Mouse (Mus musculus) limb, embryonic 15.5 days (tissue): ENCODE measurements at regions not wholly inside any gene's neighbourhood (a gene's known extent, or its start where the extent isn't known, plus 50 kb on each side); places are given as distances from the start of the nearest gene placed in this dataset.
A peak's percentile ranks its signal among the peaks of the same experiment; 100 is the strongest.
"Not testable (repeated sequence)": the region's sequence is repeated elsewhere in the genome, so short reads cannot be mapped to it uniquely, and the experiment has no call there.

ENCODE experiments used
- ATAC-seq: fragments of 200-750 bp; cut with Nextera tagmentation; 2 replicates; pipeline ENCODE4 v1.8.0; 2017; ENCODE audit warnings: low read depth, moderate TSS enrichment; ENCODE audit not compliant: insufficient number of reproducible peaks, low FRiP score, low TSS enrichment
- H3K27ac ChIP-seq: fragments of 300-500 bp; sonication (generic); 2 replicates; pipeline ENCODE4 v1.5.1; 2015; ENCODE audit warnings: moderate library complexity, mild to moderate bottlenecking, inconsistent platforms
- H3K27me3 ChIP-seq: fragments of 300-500 bp; sonication (generic); 2 replicates; pipeline ENCODE4 v1.6.1; 2015; ENCODE audit warnings: inconsistent platforms
- H3K36me3 ChIP-seq: fragments of 300-500 bp; sonication (generic); 2 replicates; pipeline ENCODE4 v1.6.1; 2015; ENCODE audit warnings: inconsistent platforms
- H3K4me1 ChIP-seq: fragments of 300-500 bp; sonication (generic); 2 replicates; pipeline ENCODE4 v1.6.1; 2015; ENCODE audit warnings: inconsistent platforms
- H3K4me2 ChIP-seq: fragments of 300-500 bp; sonication (generic); 2 replicates; pipeline ENCODE4 v1.6.1; 2015; ENCODE audit warnings: mild to moderate bottlenecking, inconsistent platforms
- H3K4me3 ChIP-seq: fragments of 300-500 bp; sonication (generic); 2 replicates; pipeline ENCODE4 v1.5.1; 2015; ENCODE audit warnings: mild to moderate bottlenecking, inconsistent platforms
- H3K9ac ChIP-seq: fragments of 300-500 bp; sonication (generic); 2 replicates; pipeline ENCODE4 v1.6.1; 2015; ENCODE audit warnings: inconsistent platforms
- H3K9me3 ChIP-seq: fragments of 300-500 bp; sonication (generic); 2 replicates; pipeline ENCODE4 v1.6.1; 2016; ENCODE audit warnings: inconsistent platforms
- WGBS: fragments of 180-500 bp; shearing (Covaris S2); methylation state at CpG from one replicate; pipeline ENCODE4 v1.1.7; 2015; 5-methylcytosine and 5-hydroxymethylcytosine counted together

DNA sequence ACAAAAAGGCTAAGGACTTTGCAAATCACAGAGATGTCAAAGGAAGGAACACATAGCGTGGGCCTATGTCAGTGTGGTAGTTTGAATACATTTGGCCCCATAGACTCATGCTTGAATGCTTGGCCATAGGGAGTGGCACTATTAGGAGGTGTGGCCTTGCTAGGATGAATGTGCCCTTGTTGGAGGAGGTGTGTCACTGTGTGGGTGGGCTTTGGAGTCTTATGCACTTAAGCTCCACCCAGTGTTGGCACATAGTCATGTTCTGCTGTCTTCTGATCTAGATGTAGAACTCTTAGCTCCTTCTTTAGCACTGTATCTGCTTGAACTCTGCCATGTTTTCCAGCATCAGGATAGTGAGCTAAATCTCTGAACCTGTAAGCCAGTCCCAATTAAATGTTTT is 162.4 kb upstream of the Rxfp2 start:
- Histone ChIP-seq H3K36me3 (no peaks in the 10 kb centered on the region), H3K9me3 (no peaks in the 10 kb centered on the region), H3K27ac (no peak overlapping the region), H3K4me3 (no peak overlapping the region), H3K27me3 (peaks cover 6% of the 10 kb centered on the region; the same call in 1 of the 2 replicates), H3K4me2 (no peak overlapping the region), H3K9ac (no peak overlapping the region), H3K4me1 (0 out of 2 replicates have a peak, but pooled peaks cover 3% of the 10 kb centered on the region)
- WGBS = 89% methylated on average over 1 of the region's 1 CpGs
- ATAC-seq = no peak

DNA sequence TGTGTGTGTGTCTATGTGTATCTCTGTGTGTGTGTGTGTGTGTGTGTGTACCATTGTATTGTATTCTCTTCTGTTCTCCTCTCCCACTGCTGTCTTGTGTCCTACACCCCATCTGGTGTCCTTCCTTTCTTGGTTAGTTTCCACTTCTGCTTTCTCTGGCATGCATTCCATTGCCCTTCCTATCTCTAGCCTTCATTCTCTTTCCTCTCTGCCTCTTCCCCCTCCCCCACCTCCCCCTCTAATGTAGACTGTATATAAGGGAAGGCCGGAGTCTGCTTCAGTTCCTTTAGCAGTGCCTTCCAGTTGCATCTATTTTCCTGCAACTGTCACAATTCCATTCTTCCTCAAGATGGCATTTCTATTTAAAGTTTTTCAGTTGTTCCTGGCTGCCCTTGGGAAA is 161.5 kb upstream of the Rxfp2 start:
- WGBS = 79% methylated on average over 1 of the region's 1 CpGs
- Histone ChIP-seq H3K9ac (no peak overlapping the region), H3K4me1 (0 out of 2 replicates have a peak, but pooled peaks cover 3% of the 10 kb centered on the region), H3K4me3 (no peak overlapping the region), H3K27ac (no peak overlapping the region), H3K36me3 (no peaks in the 10 kb centered on the region), H3K4me2 (no peak overlapping the region), H3K27me3 (peaks cover 4% of the 10 kb centered on the region; the same call in 1 of the 2 replicates), H3K9me3 (no peaks in the 10 kb centered on the region)
- no peak for ATAC-seq

DNA sequence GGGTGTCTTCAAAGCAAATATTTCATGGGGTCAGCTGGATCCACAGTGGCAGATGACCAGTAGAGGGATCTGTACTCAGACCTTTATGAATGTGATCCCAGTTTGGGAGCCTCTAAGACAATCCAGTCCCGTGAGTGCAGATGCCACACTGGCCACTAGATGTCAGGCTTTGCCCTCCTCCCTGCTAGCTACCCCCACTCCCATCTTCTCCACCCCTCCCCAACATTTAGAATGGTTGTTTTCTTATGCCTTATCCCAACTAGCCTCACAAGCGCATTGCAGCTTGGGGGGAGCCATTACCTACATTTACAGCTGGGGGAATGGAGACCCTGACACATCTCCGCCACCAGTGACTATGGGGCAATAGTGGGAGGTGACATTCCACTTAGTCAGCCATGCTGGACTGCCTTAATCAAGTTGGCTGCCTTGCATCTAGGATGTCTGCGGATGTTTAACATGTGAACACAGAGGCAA is 156.9 kb upstream of the Rxfp2 start:
- Histone ChIP-seq H3K27me3 (no peaks in the 10 kb centered on the region), H3K9me3 (no peaks in the 10 kb centered on the region), H3K36me3 (no peaks in the 10 kb centered on the region), H3K9ac (no peak overlapping the region), H3K4me3 (no peak overlapping the region), H3K4me2 (no peak overlapping the region), H3K4me1 (no peaks in the 10 kb centered on the region), H3K27ac (no peak overlapping the region)
- 42% methylated on average over 4 of the region's 4 CpGs for WGBS
- ATAC-seq = no peak

DNA sequence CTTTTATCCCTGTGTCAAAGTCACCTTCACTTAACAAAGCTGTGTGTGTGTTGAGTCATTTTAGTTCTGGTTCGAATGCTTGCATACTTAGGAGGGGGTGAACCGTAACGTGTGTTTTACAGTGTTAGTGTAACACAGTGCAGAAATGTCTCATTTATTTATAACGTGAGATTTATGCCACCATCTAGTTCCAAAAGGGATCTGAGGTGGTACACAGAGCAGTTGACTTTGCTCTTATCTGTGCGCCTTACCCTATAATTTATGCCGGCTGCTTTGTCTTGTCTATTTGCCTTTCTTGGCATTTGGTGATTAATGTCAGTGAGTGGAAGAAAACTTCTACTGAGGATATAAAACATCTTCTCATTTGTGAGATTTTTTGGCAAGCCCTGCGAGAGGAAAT is 150.5 kb upstream of the Rxfp2 start:
- H3K4me1 ChIP-seq = peaks cover 4% of the 10 kb centered on the region; the same call in 1 of the 2 replicates
- no peaks in the 10 kb centered on the region for H3K36me3 ChIP-seq
- ATAC-seq = no peak
- no peak overlapping the region for H3K4me3 ChIP-seq
- 46% methylated on average over 7 of the region's 7 CpGs for WGBS
- H3K27me3 ChIP-seq = no peaks in the 10 kb centered on the region
- no peaks in the 10 kb centered on the region for H3K9me3 ChIP-seq
- H3K27ac ChIP-seq = no peak overlapping the region
- H3K9ac ChIP-seq = no peak overlapping the region
- no peak overlapping the region for H3K4me2 ChIP-seq

DNA sequence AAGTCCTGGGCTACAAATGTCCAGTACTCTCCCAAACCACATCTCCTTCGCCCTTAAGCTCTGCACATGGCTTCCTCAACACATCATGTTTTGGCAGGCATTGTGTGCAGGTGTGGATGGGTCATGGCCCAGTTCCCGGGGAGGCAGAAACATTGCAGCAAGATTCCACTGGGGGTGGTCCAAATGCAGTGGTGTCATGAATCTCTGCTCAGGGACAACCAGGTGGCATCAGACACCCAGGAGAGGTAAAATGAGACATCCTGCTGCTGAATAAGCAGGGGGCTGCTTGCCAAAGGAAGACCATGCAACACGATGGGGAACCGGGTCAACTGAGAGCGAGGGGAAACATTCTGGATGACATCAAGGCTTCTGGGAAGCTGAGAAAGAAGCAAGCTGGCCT is 149.0 kb upstream of the Rxfp2 start:
- no peak overlapping the region for H3K4me2 ChIP-seq
- H3K9me3 ChIP-seq = no peaks in the 10 kb centered on the region
- no peak overlapping the region for H3K27ac ChIP-seq
- no peak overlapping the region for H3K4me3 ChIP-seq
- H3K4me1 ChIP-seq = peaks cover 4% of the 10 kb centered on the region; the same call in 1 of the 2 replicates
- no peaks in the 10 kb centered on the region for H3K36me3 ChIP-seq
- H3K27me3 ChIP-seq = no peaks in the 10 kb centered on the region
- no peak overlapping the region for H3K9ac ChIP-seq
- ATAC-seq = no peak
- 72% methylated on average over 5 of the region's 5 CpGs for WGBS

DNA sequence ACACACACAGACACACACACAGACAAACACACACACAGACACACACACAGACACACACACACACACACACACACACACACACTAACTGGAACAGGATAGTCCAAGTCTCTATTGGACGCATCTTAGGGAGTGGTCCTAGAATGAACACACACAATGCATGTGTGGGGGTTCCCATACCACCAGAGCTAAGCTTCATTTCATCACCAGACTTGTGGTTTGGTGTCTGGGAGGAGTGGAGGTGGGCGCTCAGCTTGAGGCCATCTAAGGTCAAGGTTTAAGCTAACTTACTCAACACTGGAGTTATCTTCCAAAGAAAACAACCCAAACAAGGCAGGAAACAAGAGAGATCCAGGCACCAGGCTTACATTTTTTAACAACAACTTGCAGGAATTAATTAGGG is 147.9 kb upstream of the Rxfp2 start:
- Histone ChIP-seq H3K4me2 (no peak overlapping the region), H3K9me3 (no peaks in the 10 kb centered on the region), H3K27ac (no peak overlapping the region), H3K9ac (no peak overlapping the region), H3K4me3 (no peak overlapping the region), H3K36me3 (no peaks in the 10 kb centered on the region), H3K27me3 (no peaks in the 10 kb centered on the region), H3K4me1 (peaks cover 4% of the 10 kb centered on the region; the same call in 1 of the 2 replicates)
- ATAC-seq = no peak
- WGBS = 77% methylated on average over 2 of the region's 2 CpGs

DNA sequence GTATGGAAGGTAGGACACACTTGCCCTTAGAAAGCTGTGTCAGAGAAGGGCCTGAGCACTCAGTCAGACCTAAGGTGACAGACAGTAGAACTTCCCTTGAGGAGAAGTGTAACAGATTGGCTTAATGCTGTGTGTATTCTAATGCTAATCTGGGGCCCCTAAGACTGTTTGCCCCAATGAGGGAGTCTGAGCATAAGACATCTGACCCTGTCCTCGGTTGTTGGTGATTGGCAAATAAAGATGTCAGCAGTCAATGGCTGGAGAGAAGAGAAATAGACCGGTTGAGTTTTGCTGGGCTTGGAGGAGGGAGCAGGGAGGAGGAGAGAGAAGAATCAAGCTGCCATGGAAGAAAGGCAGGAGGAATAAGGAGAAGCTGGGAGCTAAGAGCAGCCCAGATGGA is 147.0 kb upstream of the Rxfp2 start:
- no peaks in the 10 kb centered on the region for H3K36me3 ChIP-seq
- no peak overlapping the region for H3K4me3 ChIP-seq
- H3K27ac ChIP-seq = no peak overlapping the region
- peaks cover 4% of the 10 kb centered on the region; the same call in 1 of the 2 replicates for H3K4me1 ChIP-seq
- no peak for ATAC-seq
- no peaks in the 10 kb centered on the region for H3K27me3 ChIP-seq
- WGBS = 31% methylated on average over 2 of the region's 2 CpGs
- H3K4me2 ChIP-seq = no peak overlapping the region
- H3K9ac ChIP-seq = no peak overlapping the region
- H3K9me3 ChIP-seq = no peaks in the 10 kb centered on the region

DNA sequence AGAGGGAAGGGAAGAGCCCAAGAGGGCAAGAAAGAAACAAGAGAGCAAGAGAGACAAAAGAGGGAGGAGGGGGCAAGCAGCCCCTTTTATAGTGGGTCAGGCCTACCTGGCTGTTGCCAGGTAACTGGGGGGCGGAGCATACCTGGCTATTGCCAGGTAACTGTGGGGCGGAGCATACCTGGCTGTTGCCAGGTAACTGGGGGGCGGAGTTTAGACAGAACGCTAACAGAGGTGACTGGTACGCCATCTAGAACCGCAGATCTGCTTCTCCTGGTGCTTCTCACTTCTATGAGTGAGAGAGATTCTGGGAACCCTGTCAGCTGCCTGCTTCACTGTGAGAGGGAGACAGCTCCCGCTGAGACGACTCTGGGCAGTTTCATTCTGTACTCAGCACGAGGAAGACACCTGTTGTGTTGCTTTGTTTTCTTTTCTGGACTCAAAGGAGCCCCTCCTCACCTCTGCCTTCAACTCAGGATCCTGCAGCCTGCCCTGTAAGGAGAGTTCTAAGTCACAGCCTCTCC is 144.9 kb upstream of the Rxfp2 start:
- no peaks in the 10 kb centered on the region for H3K9me3 ChIP-seq
- H3K36me3 ChIP-seq = no peaks in the 10 kb centered on the region
- H3K4me1 ChIP-seq = peaks cover 4% of the 10 kb centered on the region; the same call in 1 of the 2 replicates
- WGBS = 30% methylated on average over 9 of the region's 9 CpGs
- H3K27ac ChIP-seq = no peak overlapping the region
- H3K4me3 ChIP-seq = no peak overlapping the region
- H3K4me2 ChIP-seq = no peak overlapping the region
- H3K27me3 ChIP-seq = no peaks in the 10 kb centered on the region
- no peak overlapping the region for H3K9ac ChIP-seq
- no peak for ATAC-seq

DNA sequence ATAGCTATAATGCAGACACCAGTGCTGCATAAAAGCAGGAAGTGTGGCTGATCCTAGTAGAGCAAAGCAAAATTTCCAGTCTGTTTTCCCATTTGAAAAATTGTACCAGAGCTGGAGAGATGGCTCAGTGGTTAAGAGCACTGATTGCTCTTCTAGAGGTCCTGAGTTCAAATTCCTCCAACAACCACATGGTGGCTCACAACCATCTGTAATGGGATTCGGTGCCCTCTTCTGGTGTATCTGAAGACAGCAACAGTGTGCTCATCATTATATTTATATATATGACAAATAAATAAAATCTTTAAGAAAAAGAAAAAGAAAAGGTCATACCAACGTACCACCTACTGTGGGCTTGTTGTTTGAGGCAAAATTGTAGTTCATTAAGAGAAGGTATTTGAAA is 144.1 kb upstream of the Rxfp2 start:
- H3K9me3 ChIP-seq = no peaks in the 10 kb centered on the region
- no peak overlapping the region for H3K4me3 ChIP-seq
- peaks cover under 1% of the 10 kb centered on the region; the same call in 1 of the 2 replicates for H3K4me1 ChIP-seq
- 87% methylated on average over 2 of the region's 2 CpGs for WGBS
- no peak overlapping the region for H3K9ac ChIP-seq
- H3K36me3 ChIP-seq = no peaks in the 10 kb centered on the region
- H3K4me2 ChIP-seq = no peak overlapping the region
- no peak for ATAC-seq
- no peaks in the 10 kb centered on the region for H3K27me3 ChIP-seq
- no peak overlapping the region for H3K27ac ChIP-seq

DNA sequence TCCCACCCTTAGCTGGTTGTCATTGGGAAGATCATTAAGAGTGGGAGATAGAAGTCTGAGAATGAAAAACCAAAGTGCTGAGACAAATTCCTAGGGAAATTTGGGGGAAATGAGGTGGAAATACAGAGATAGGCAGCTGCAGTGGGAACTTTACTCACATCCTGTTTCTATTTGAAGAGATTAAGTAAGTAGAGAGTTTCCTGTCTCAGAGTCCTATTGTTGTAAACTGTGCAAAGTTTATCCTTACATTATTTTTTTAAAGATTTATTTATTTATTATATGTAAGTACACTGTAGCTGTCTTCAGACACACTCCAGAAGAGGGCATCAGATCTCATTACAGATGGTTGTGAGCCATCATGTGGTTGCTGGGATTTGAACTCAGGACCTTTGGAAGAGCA is 126.0 kb upstream of the Rxfp2 start:
- H3K9me3 ChIP-seq, ATAC-seq, H3K4me1 ChIP-seq, H3K36me3 ChIP-seq, H3K4me2 ChIP-seq, H3K27me3 ChIP-seq, H3K4me3 ChIP-seq, H3K27ac ChIP-seq, H3K9ac ChIP-seq: not testable (repeated sequence)

DNA sequence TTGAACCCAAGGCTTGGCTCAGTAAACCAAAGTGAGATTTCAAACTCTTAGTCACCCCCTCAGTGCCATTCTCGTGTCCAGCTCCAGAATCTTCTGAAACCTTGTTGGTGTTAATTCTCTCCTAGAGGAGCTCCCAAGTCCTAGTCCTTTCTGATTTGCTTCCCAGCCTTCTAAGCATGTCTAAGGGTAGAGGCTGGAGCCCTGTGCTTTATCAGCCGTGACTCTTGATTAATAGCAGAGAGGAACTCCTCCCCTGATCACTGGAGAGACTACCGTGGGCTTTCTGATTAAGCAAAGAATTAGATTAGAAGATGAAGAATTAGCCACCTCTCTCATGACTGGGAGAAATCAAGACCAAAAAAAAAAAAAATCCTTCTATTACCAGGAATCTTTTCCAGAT is 111.5 kb upstream of the Rxfp2 start:
- H3K4me1 ChIP-seq = peaks cover 9% of the 10 kb centered on the region
- 62% methylated on average over 3 of the region's 3 CpGs for WGBS
- ATAC-seq = no peak
- H3K27me3 ChIP-seq = no peaks in the 10 kb centered on the region
- no peak overlapping the region for H3K4me3 ChIP-seq
- H3K36me3 ChIP-seq = no peaks in the 10 kb centered on the region
- H3K27ac ChIP-seq = no peak overlapping the region
- no peak overlapping the region for H3K9ac ChIP-seq
- no peaks in the 10 kb centered on the region for H3K9me3 ChIP-seq
- H3K4me2 ChIP-seq = no peak overlapping the region

DNA sequence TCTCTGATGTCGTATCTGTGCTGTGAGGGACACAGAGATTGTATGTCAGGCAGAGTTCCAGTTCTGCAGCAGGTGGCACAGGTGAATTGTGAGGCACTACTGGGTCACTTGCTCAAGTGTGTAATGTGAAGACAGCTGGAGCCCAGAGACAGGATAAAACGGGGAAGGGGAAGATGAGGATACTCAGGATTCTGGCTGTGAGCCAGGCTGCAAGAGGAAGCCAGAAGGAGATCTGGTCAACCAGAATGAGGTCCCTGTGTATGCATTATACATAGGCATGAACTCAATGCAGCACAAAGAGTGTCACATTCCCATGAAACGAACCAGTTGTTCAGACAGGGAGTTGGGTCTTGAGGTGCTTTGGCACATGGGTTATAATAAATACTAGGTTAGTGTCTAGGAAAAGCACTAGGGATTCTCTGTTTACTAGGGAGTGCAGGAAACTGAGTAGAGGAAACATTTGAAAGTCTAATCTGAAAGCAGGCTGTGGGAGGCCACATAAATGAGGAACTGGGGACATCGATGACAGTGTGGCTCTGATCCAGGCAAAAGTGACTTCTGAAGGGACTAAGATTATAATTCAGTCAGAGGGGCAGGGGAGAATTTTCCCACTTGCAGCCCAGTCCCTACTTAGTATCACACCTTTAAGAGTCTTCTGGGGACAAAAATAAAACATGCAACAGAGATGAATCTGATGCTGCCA is 109.9 kb upstream of the Rxfp2 start:
- H3K27ac ChIP-seq = peak overlapping the region; percentile 40; the same call in 1 of the 2 replicates
- no peaks in the 10 kb centered on the region for H3K27me3 ChIP-seq
- H3K9ac ChIP-seq = no peak overlapping the region
- ATAC-seq = no peak
- H3K4me3 ChIP-seq = no peak overlapping the region
- H3K36me3 ChIP-seq = no peaks in the 10 kb centered on the region
- no peak overlapping the region for H3K4me2 ChIP-seq
- H3K9me3 ChIP-seq = no peaks in the 10 kb centered on the region
- 52% methylated on average over 4 of the region's 4 CpGs for WGBS
- H3K4me1 ChIP-seq = peaks cover 9% of the 10 kb centered on the region
